Mouse (Mus musculus): ENCODE measurements around the gene Cdkn1a. TPM values are rescaled to one million over a fixed set of nuclear protein-coding genes. Genes with fewer than 3 reads are reported as not detected.

Gene Cdkn1a
- polyA plus RNA-seq, 1 experiment from 2014 or later: 184 TPM

DNA sequence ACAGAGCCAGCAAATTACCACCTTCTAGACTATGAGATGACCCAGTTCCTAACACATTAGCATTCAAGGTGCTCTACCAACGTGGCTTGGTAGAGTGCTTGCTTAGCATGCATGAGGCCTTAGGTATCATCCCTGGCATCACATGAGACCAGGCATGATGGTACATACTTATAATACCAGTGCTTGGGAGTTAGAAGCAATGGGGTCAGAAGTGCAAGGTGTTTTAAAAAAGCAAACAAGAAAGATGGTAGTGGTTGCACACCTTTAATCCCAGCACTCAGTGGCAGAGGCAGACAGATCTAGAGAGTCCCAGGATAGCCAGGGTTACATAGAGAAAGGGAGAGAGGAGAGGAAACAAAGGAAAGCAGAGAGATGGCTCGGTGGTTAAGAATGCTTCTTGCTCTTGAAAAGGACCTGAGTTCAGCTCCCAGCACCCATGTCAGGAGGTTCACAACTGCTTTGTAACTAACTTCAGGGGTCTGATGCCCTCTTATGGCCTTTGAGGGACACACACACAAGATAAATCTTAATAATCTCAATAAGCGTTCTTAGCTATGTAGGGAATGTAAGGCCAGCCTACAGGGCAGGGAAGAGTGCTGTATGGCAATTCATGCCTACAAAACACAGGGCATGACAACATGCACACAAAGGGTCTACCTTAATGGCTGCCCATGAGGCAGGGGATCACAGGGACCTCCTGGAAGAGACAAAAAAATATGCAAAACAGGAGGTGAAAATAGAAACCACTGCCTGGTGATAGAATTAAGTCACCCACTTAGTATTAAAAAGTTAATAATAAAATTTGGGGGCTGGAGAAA is 42.9 kb upstream of the Cdkn1a start:
- no peak for ATAC-seq
- Histone ChIP-seq H3K4me2 (ENCODE audit: low read length) (no peak overlapping the region), H3K27ac (ENCODE audit: low read depth, low read length) (no peak overlapping the region), H3K4me3 (ENCODE audit: low read length) (no peak overlapping the region), H3K36me3 (ENCODE audit: control insufficient read depth, insufficient read depth, low read length) (peaks cover 21% of the 10 kb centered on the region), H3K27me3 (replicated peaks; ENCODE audit: control insufficient read depth, insufficient read depth, low read length) (no peaks in the 10 kb centered on the region), H3K9ac (ENCODE audit: low read depth, low read length) (no peak overlapping the region), H3K4me1 (ENCODE audit: control insufficient read depth, insufficient read depth, low read depth, low read length) (peaks cover 4% of the 10 kb centered on the region; the same call in 1 of the 2 replicates), H3K9me3 (ENCODE audit: control insufficient read depth, low read length) (no peaks in the 10 kb centered on the region)
- 57% methylated on average over 3 of the region's 3 CpGs for WGBS

DNA sequence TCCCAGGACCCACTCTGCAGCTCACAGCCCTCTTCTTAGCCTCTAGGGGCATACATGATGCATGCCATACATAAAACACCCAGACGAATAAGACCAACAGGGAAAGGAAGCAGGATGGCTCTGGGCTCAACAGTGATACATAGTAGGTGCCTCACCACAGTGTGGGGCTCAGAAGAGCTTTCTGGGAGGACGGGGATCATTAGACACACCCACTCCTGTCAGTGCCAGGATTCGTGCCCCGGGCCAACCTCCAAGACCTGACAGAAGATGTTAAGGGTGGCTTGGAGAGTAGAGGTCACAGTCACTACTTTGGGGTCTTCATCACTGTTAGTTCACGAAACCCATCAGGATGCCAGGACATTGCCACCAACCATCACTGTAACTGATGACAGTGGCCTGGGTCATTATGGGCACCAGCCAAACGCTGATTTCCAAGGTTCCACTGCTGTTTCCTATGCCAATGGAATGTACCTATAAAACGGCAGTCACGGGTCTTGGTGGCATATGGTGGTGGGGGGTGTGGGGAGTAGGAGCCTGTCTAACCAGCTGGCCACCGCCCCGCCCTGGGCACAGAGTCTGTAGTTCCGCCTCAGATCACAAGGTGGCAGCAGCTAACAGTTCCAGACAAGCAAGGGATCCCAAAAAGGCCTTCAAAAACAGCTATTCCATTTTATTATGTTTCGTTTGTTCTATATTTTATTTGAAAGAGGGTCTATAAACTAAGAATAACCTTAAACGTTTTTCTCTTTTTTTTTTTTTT is 41.8 kb upstream of the Cdkn1a start:
- H3K27ac ChIP-seq (ENCODE audit: low read depth, low read length): no peak overlapping the region
- H3K9ac ChIP-seq (ENCODE audit: low read depth, low read length): no peak overlapping the region
- no peak for ATAC-seq
- no peak overlapping the region for H3K4me3 ChIP-seq (ENCODE audit: low read length)
- H3K4me2 ChIP-seq (ENCODE audit: low read length): no peak overlapping the region
- H3K4me1 ChIP-seq (ENCODE audit: control insufficient read depth, insufficient read depth, low read depth, low read length): peaks cover 4% of the 10 kb centered on the region; the same call in 1 of the 2 replicates
- H3K36me3 ChIP-seq (ENCODE audit: control insufficient read depth, insufficient read depth, low read length): peaks cover 15% of the 10 kb centered on the region
- no peaks in the 10 kb centered on the region for H3K27me3 ChIP-seq (replicated peaks; ENCODE audit: control insufficient read depth, insufficient read depth, low read length)
- no peaks in the 10 kb centered on the region for H3K9me3 ChIP-seq (ENCODE audit: control insufficient read depth, low read length)
- WGBS: 21% methylated on average over 13 of the region's 13 CpGs

DNA sequence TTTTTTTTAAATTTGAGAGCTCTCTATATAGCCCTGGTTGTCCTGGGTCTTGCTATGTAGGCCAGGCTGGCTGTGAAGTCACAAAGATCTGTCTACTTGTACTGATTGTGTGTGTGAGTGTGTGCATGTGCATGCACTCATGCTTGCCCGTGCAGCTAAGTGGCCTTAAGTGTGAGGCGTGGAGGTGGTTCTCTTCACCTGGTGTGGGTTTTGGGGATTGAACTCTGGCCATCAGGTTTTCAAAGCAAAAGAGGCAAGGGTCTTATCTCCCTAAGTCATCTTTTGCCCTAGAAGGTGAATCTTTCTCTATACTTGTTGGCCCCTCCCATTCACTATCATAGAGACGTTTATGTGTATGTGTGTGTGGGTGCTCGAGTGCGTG is 41.3 kb upstream of the Cdkn1a start:
- WGBS: 84% methylated on average over 5 of the region's 5 CpGs

DNA sequence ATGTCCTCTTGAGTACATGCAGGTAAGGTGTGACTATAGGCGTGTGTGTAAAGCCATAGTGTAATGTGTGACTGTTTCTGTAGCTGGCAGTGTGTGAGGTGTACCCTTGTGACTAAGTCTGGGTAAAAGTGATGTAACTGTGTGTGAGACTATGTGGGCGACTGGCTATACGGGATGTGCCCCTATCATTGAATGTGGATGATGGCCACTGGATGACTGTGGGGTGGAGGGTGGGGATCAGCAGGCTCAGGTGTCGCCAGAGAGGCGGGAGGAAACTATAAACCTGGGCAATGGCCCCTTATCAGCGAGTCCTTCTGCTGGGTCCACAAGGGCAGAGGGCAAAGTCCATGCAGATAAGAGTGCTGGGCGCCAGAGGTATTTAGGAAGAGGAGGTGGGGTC is 40.9 kb upstream of the Cdkn1a start:
- no peak overlapping the region for H3K9ac ChIP-seq (ENCODE audit: low read depth, low read length)
- H3K36me3 ChIP-seq (ENCODE audit: control insufficient read depth, insufficient read depth, low read length): peaks cover 8% of the 10 kb centered on the region; the same call in 1 of the 2 replicates
- H3K27me3 ChIP-seq (replicated peaks; ENCODE audit: control insufficient read depth, insufficient read depth, low read length): no peaks in the 10 kb centered on the region
- H3K4me3 ChIP-seq (ENCODE audit: low read length): no peak overlapping the region
- 95% methylated on average over 7 of the region's 7 CpGs for WGBS
- H3K4me2 ChIP-seq (ENCODE audit: low read length): no peak overlapping the region
- ATAC-seq: no peak
- peaks cover 4% of the 10 kb centered on the region; the same call in 1 of the 2 replicates for H3K4me1 ChIP-seq (ENCODE audit: control insufficient read depth, insufficient read depth, low read depth, low read length)
- no peak overlapping the region for H3K27ac ChIP-seq (ENCODE audit: low read depth, low read length)
- no peaks in the 10 kb centered on the region for H3K9me3 ChIP-seq (ENCODE audit: control insufficient read depth, low read length)

More for the DNA sequence above, 41.3 kb upstream of the Cdkn1a start:
- Histone ChIP-seq H3K27me3 (replicated peaks; ENCODE audit: control insufficient read depth, insufficient read depth, low read length) (no peaks in the 10 kb centered on the region), H3K4me2 (ENCODE audit: low read length) (no peak overlapping the region), H3K4me1 (ENCODE audit: control insufficient read depth, insufficient read depth, low read depth, low read length) (peaks cover 4% of the 10 kb centered on the region; the same call in 1 of the 2 replicates), H3K9me3 (ENCODE audit: control insufficient read depth, low read length) (no peaks in the 10 kb centered on the region), H3K4me3 (ENCODE audit: low read length) (no peak overlapping the region), H3K9ac (ENCODE audit: low read depth, low read length) (no peak overlapping the region), H3K27ac (ENCODE audit: low read depth, low read length) (no peak overlapping the region), H3K36me3 (ENCODE audit: control insufficient read depth, insufficient read depth, low read length) (peaks cover 10% of the 10 kb centered on the region)
- ATAC-seq: no peak

DNA sequence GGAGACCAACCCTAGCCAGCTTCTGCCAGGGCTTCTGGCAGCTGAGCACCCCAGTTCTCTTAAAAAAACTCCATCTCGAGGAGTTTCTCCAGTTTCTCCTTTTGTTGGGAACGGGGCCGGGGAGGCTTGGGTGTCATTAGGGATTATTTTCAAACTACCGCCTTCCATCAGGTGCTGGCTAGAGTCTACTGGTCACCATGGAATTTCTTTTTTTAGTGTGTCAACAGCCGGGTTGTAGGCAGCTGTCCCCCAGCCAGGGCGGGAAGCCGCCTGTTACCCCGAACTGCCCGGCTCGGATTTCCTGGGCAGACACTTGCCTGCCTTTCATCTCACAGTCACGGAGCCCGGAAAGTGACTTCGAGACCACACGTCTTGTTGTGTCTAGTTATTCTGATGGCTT is 40.0 kb upstream of the Cdkn1a start:
- Histone ChIP-seq H3K27me3 (replicated peaks; ENCODE audit: control insufficient read depth, insufficient read depth, low read length) (no peaks in the 10 kb centered on the region), H3K9me3 (ENCODE audit: control insufficient read depth, low read length) (no peaks in the 10 kb centered on the region), H3K4me3 (ENCODE audit: low read length) (no peak overlapping the region), H3K27ac (ENCODE audit: low read depth, low read length) (no peak overlapping the region), H3K36me3 (ENCODE audit: control insufficient read depth, insufficient read depth, low read length) (peaks cover 6% of the 10 kb centered on the region; the same call in 1 of the 2 replicates), H3K4me2 (ENCODE audit: low read length) (no peak overlapping the region), H3K9ac (ENCODE audit: low read depth, low read length) (no peak overlapping the region), H3K4me1 (ENCODE audit: control insufficient read depth, insufficient read depth, low read depth, low read length) (peaks cover 4% of the 10 kb centered on the region; the same call in 1 of the 2 replicates)
- WGBS: 55% methylated on average over 14 of the region's 14 CpGs
- ATAC-seq: peak; percentile 40; the same call in 1 of the 2 replicates

DNA sequence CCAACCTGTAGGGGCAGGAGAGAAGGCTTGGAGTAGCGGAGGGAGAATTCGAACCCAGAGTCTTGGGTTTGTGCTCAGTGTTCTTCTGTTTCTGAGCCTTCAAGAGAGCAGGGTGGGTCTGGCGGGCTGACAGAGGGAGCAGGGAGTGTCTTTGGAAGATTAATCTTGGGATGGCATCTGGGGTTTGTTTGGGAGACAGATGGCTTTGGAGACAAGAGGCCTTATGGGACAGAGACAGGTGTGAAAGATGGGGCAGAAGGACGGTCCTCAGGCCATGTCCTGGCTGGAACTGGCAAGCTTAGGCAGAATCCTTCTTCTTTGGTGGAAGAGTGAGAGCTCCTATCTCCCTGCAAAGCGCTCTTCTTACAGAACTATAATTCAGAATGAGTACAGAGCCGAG is 37.7 kb upstream of the Cdkn1a start:
- 82% methylated on average over 6 of the region's 6 CpGs for WGBS
- Histone ChIP-seq H3K27ac (ENCODE audit: low read depth, low read length) (no peak overlapping the region), H3K4me1 (ENCODE audit: control insufficient read depth, insufficient read depth, low read depth, low read length) (peaks cover 11% of the 10 kb centered on the region), H3K4me3 (ENCODE audit: low read length) (no peak overlapping the region), H3K9ac (ENCODE audit: low read depth, low read length) (no peak overlapping the region), H3K4me2 (ENCODE audit: low read length) (no peak overlapping the region), H3K9me3 (ENCODE audit: control insufficient read depth, low read length) (no peaks in the 10 kb centered on the region), H3K36me3 (ENCODE audit: control insufficient read depth, insufficient read depth, low read length) (no peaks in the 10 kb centered on the region), H3K27me3 (replicated peaks; ENCODE audit: control insufficient read depth, insufficient read depth, low read length) (no peaks in the 10 kb centered on the region)
- ATAC-seq: no peak

DNA sequence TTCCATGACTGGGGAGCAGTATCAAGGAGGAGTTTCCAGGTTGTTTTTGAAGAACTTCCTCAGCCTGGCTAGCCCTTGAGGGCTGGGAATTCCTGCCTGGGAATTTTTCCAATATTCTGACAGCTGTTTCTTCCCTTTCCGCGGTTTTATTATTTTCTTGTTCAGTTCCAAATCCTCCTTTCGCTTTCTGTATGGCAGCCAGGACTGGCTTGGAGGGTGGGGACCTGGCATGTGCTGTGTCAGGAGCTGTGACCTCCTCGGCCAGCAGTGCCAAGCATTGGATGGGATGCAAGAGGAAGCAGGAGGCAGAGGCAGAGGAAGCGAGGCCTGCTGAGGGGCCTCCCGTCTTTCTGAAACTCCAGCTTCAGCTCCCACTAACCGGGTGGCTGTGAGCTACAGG is 36.9 kb upstream of the Cdkn1a start:
- Histone ChIP-seq H3K4me2 (ENCODE audit: low read length) (no peak overlapping the region), H3K9ac (ENCODE audit: low read depth, low read length) (no peak overlapping the region), H3K36me3 (ENCODE audit: control insufficient read depth, insufficient read depth, low read length) (no peaks in the 10 kb centered on the region), H3K27me3 (replicated peaks; ENCODE audit: control insufficient read depth, insufficient read depth, low read length) (no peaks in the 10 kb centered on the region), H3K4me3 (ENCODE audit: low read length) (no peak overlapping the region), H3K27ac (ENCODE audit: low read depth, low read length) (no peak overlapping the region; the same call in 1 of the 2 replicates), H3K9me3 (ENCODE audit: control insufficient read depth, low read length) (no peaks in the 10 kb centered on the region), H3K4me1 (ENCODE audit: control insufficient read depth, insufficient read depth, low read depth, low read length) (peaks cover 14% of the 10 kb centered on the region)
- 47% methylated on average over 7 of the region's 7 CpGs for WGBS
- no peak for ATAC-seq

DNA sequence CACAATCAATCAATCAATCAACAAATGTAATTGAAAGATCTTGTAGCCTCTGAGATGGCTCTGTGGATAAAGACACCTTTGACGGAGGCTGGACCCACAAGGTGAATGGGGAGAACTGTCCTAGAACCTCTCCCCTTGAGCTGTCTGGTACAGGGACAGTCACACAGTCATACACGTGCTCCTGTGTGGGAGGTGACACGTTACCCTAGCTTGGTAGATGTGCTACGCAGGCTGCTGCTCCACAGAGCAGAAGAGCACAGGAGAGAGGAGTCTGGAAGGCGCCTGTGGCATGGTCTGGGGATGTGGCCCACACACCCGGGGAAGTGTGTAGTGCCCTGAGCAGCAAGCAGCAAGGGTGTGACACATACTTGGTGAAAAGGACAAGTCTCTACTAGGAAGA is 36.3 kb upstream of the Cdkn1a start:
- ATAC-seq: no peak
- no peak overlapping the region for H3K9ac ChIP-seq (ENCODE audit: low read depth, low read length)
- no peaks in the 10 kb centered on the region for H3K27me3 ChIP-seq (replicated peaks; ENCODE audit: control insufficient read depth, insufficient read depth, low read length)
- H3K27ac ChIP-seq (ENCODE audit: low read depth, low read length): no peak overlapping the region; the same call in 1 of the 2 replicates
- H3K4me3 ChIP-seq (ENCODE audit: low read length): no peak overlapping the region
- H3K4me1 ChIP-seq (ENCODE audit: control insufficient read depth, insufficient read depth, low read depth, low read length): peaks cover 14% of the 10 kb centered on the region
- H3K9me3 ChIP-seq (ENCODE audit: control insufficient read depth, low read length): no peaks in the 10 kb centered on the region
- 86% methylated on average over 6 of the region's 6 CpGs for WGBS
- no peaks in the 10 kb centered on the region for H3K36me3 ChIP-seq (ENCODE audit: control insufficient read depth, insufficient read depth, low read length)
- H3K4me2 ChIP-seq (ENCODE audit: low read length): no peak overlapping the region

DNA sequence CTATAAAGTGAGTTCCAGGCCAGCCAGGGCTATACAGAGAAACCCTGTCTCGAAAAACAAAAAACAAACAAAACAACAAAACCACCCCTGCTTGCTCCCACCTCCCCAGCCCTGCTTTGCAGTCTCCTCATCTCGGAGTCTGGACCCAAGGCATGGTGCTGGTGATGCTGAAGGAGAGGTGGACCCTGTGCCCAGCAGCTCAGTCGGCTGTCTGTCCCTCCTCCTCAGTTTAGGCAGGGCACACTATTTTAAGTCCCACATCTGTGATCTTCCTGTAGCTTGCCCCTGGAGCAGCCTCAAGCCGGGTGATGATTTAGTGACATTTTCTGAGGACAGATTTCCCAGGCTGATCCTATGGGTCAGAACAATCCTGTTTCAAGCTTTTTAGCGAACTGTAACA is 35.2 kb upstream of the Cdkn1a start:
- no peak for ATAC-seq
- Histone ChIP-seq H3K27ac (ENCODE audit: low read depth, low read length) (no peak overlapping the region), H3K4me3 (ENCODE audit: low read length) (no peak overlapping the region), H3K9ac (ENCODE audit: low read depth, low read length) (no peak overlapping the region), H3K36me3 (ENCODE audit: control insufficient read depth, insufficient read depth, low read length) (no peaks in the 10 kb centered on the region), H3K4me2 (ENCODE audit: low read length) (no peak overlapping the region), H3K9me3 (ENCODE audit: control insufficient read depth, low read length) (no peaks in the 10 kb centered on the region), H3K27me3 (replicated peaks; ENCODE audit: control insufficient read depth, insufficient read depth, low read length) (no peaks in the 10 kb centered on the region), H3K4me1 (ENCODE audit: control insufficient read depth, insufficient read depth, low read depth, low read length) (peaks cover 14% of the 10 kb centered on the region)
- WGBS: 51% methylated on average over 5 of the region's 5 CpGs
